Mouse (Mus musculus) gastrocnemius, postnatal 4 days (tissue): ENCODE data around the gene Gm47955. TPM values are rescaled to one million over a fixed set of nuclear protein-coding genes. Genes with fewer than 3 reads are reported as not detected.
"Not testable (repeated sequence)": the region's sequence is repeated elsewhere in the genome, so short reads cannot be mapped to it uniquely, and the experiment has no call there.

ENCODE experiments used
- DNase-seq, 2 experiments: peaks; one replicate each; pipeline ENCODE4 v3.0.0; 2021 to 2022; ENCODE audit warnings: low spot score in 2 of 2, mixed read lengths in 2 of 2
- long read RNA-seq, 2 experiments: library from polyadenylated mRNA; stranded (forward); transcript quantifications; one replicate each; pipeline ENCODE4 v2.0.0; 2021
- total RNA-seq, 2 experiments: library from RNA; stranded (reverse); gene quantifications; 2 replicates each; pipeline ENCODE4 v1.2.3; 2021

Gene Gm47955
- not detected for total RNA-seq
- long read RNA-seq, experiment 1: 0 reads
- long read RNA-seq, experiment 2: 0 reads

DNA sequence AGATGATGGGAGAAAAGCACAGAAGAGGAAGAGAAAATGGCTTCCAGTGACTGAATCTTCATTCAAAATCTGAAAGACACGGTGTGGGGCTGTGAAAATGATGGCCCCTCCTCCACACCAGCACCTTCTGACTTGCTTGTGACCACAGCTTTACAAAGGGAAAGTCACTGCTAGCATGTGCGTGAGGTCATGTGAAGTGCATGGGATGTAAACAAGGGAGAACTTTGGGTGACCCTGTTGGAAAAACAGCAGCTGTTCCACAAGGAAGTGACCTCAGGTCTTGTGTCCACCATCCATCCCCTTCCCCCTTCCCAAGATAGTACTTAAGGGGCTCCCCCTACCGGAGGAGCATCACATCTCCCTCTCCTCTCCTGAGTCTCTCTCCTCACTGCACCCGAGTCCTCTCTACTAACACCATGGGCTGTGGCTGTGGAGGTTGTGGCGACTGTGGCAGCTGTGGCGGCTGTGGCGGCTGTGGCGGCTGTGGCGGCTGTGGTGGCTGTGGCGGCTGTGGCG, at the start of gene Gm47955:
Gene Gm47955 (plus strand): TSS at position 417 of the 516 bp plus-strand sequence.
- DNase-seq: no peak

DNA sequence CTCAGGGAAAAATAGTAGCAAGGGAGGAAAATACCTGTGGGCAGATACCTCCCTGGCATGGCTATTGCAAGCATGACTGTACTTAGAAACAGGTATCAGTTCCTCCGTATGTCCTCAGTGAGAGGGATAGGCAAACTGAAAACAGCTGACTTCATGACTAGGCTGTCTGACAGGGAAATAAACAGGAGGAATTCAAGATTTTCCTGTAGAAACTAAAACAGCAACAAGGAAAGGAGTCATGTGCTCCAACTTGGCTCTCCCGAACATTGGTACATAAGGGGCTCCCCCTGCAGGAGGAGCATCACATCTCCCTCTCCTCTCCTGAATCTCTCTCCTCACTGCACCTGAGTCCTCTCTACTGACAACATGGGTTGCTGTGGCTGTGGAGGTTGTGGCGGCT, 47.1 kb upstream of the Gm47955 start, which contains the start of gene A030005L19Rik:
Gene A030005L19Rik (plus strand): TSS at position 301 of the 400 bp plus-strand sequence.
- no peak for DNase-seq

DNA sequence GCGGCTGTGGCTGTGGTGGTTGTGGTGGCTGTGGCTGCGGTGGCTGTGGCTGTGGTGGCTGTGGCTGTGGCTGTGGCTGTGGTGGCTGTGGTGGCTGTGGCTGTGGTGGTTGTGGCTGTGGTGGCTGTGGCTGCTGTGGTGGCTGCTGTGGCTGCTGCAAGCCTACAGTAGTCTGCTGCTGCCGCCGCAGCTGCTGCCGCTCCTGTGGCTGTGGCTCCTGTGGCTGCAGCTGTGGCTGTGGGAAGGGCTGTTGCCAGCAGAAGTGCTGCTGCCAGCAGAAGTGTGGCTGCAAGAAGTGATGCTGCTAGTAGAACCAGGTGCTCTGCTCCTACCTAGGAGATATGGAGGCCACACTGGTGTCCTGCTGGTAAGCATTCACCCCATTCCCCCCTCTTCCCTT, 46.7 kb upstream of the Gm47955 start:
- not testable (repeated sequence) for DNase-seq

DNA sequence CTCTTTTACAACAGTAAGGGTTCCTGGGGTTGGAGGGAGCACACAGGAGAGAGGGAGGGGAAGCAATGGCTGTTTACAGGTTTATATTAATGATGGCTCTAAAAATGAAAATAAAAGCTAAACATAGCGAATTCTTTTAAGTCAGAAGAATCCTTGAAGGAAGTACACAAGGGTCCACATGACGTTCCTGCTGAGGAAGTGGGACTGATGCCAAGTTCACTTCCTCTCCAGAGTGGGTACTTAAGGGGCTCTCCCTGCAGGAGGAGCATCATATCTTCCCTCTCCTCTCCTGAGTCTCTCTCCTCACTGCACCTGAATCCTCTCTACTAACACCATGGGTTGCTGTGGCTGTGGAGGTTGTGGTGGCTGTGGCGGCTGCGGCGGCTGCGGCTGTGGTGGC, 35.4 kb upstream of the Gm47955 start, which contains the start of gene A030014E15Rik:
Gene A030014E15Rik (plus strand): TSS at position 268 of the 400 bp plus-strand sequence.
- DNase-seq: no peak

DNA sequence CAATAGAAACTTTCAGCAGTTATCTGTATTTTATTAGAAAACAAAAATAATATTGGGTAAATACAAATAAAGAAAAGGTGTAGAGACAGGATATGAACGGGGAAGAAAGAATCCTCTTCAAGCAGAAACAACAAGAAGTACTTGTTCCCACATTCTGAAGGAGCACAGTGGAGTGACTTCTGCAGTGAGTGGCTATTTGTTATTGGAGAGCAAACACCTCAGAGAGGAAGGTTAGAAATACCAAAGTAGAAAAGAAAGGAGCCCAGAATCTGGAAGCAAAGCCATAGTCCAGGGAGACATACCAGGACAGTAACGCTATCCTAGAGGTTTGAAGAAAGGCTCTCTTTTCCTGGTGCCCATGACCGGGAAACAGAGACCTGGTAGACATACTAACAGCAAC, 29.5 kb upstream of the Gm47955 start:
- not testable (repeated sequence) for DNase-seq

DNA sequence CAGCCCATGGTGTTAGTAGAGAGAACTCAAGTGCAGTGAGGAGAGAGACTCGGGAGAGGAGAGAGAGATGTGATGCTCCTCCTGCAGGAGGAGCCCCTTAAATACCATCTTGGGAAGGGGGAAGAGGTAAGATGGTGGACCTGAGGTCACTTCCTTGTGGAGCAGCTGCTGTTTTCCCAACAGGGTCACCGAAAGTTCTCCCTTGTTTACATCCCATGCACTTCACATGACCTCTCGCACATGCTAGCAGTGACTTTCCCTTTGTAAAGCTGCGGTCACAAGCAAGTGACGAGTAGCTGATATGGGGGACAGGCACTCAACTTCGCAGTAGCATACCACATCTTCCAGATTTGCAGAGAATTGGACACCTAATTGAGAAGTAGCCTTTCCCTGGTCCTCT, 28.8 kb upstream of the Gm47955 start, which contains the start of gene Gm6217:
Gene Gm6217 (minus strand): TSS at position 74 of the 400 bp plus-strand sequence.
- not testable (repeated sequence) for DNase-seq

DNA sequence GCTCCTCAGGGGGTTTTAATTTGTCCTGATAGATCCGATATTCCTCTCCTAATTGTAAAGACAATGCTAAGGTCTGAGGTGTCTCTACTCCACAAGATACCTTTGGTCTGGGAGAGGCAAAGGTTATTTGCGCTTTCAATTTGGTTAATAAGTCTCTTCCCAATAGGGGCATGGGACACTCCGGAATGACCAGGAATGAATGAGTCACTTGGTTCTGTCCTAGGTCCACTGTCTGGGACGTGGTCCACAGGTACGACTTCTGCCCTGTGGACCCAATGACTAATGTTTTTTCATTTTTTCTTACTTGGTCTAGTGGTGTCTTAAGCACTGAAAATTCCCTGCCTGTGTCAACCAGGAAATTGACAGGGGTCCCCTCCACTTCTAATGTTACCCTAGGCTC, 21.4 kb upstream of the Gm47955 start:
- DNase-seq: no peak

DNA sequence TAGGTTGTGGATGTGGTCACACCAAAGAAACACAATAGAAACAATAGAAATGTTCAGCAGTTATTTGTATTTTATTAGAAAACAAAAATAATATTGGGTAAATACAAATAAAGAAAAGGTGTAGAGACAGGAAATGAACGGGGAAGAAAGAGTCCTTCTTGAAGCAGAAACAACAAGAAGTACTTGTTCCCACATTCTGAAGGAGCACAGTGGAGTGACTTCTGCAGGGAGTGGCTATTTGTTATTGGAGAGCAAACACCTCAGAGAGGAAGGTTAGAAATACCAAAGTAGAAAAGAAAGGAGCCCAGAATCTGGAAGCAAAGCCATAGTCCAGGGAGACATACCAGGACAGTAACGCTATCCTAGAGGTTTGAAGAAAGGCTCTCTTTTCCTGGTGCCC, 17.6 kb upstream of the Gm47955 start:
- DNase-seq: not testable (repeated sequence)

DNA sequence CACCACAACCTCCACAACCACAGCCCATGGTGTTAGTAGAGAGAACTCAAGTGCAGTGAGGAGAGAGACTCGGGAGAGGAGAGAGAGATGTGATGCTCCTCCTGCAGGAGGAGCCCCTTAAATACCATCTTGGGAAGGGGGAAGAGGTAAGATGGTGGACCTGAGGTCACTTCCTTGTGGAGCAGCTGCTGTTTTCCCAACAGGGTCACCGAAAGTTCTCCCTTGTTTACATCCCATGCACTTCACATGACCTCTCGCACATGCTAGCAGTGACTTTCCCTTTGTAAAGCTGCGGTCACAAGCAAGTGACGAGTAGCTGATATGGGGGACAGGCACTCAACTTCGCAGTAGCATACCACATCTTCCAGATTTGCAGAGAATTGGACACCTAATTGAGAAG, 16.8 kb upstream of the Gm47955 start, which contains the start of gene A030003K21Rik:
Gene A030003K21Rik (minus strand): TSS at position 94 of the 400 bp plus-strand sequence.
- DNase-seq: not testable (repeated sequence)

DNA sequence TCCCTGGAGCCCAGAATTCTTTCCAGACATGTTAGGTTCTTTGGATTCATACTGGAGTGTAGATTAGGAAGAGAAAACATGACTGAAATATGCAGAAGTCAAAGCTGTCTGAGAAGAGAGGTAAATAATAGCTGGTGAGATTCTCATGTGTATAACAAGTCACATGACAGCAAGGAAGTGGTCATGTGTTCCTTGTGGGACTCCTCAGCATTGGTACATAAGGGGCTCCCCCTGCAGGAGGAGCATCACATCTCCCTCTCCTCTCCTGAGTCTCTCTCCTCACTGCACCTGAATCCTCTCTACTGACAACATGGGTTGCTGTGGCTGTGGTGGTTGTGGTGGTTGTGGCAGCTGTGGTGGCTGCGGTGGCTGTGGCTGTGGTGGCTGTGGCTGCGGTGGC, 14.1 kb upstream of the Gm47955 start:
- not testable (repeated sequence) for DNase-seq

DNA sequence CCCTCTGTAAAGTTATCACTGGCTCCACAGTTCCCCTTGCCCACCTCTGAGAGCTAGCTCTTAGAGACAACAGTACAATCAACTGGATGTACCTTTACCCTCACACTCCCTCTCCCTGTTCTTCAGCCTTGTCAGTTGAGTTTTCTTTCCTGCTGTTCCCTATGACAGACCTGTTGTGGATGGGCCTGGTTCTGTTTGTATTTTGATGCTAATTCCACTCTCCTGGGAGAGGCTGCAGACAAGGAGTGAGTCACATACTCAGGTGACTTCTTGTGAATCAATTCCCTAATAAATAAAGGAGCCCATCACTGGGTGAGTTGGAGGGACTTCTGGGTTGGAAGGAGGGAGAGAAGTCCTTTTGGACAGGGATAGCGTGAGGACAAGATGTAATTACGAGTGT, 11.5 kb upstream of the Gm47955 start:
- DNase-seq: no peak

DNA sequence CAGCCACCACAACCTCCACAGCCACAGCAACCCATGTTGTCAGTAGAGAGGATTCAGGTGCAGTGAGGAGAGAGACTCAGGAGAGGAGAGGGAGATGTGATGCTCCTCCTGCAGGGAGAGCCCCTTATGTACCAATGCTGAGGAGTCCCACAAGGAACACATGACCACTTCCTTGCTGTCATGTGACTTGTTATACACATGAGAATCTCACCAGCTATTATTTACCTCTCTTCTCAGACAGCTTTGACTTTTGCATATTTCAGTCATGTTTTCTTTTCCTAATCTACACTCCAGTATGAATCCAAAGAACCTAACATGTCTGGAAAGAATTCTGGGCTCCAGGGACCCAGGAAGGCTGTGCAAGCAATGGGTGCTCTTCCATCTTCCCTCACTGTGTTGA, 4.2 kb upstream of the Gm47955 start, which contains the start of gene Gm7544:
Gene Gm7544 (minus strand): TSS at position 101 of the 400 bp plus-strand sequence.
- not testable (repeated sequence) for DNase-seq

DNA sequence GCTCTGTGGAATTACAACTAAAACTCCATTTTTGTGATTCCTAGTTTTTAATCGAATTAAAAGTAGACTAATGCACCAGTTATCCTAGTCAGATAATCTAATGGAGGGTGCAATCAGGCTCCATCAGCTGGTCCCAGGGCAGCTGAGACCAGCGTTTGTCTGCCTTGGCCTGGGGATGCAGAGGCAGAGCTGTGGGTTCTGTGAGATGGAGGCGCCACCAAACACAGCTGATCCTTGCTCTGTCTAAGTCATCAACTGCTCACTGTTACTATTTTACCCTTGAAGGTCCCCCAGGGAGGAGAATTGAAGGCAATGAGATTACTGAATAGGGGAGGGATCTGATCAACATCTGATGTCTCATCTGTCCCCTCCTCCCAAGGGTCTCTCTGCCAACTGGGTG, 6.3 kb downstream of the Gm47955 start:
- no peak for DNase-seq

DNA sequence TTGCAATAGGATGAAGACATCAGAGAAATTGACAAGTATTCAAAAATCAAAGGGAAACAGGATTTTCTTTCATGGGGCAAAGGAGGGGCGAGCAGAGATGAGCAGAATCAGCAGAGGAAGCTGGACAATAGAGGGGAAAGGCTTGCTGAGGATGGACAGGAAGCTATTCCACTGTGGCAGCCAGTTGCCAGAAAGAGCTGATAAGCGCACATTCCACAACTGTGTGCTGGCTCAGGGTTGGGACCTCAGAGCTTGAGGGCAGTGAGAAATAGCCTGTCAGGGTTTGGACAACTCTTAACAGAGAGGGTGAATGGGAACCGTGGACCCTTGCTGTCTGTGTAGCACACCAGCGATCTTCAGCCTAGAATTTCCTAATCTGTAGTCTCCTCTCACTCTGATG, 12.0 kb downstream of the Gm47955 start:
- no peak for DNase-seq

DNA sequence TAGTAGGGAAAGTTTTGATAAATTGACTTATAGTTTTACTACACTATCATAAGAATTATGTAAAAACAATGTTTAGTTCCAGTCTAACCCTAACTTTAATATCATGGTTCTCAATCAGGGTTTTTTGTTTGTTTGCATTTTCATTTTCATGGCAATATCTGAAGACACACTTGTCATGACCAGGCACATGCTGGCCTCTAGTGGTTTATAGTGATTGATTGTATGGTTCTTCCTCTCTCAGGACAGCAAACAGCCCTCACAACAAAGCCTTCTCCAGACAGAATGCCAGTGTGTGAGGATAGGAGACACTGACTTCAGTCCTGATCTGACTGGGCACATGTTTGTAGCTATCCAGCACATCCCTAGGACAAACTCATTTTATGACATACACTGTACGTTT, 13.2 kb downstream of the Gm47955 start:
- DNase-seq: no peak

DNA sequence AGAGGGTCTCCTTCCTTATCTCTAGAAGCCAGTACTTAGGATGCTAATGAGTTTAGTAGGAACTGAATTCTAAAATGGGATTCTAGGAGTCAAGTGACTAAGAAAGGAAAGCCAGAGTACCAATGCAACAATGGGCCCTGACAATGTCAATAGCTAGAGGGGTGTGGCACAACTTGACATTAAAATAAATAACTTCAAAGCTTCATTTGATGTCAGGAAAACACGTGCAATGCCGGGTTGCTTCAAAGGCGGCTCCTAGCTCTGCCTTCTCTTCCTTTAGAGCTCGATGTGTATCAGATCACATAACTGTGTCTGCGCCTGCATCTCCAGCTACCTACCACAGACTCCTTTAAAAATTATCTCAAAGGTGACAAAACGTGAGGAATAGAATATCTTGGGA, 13.8 kb downstream of the Gm47955 start:
- DNase-seq: no peak

DNA sequence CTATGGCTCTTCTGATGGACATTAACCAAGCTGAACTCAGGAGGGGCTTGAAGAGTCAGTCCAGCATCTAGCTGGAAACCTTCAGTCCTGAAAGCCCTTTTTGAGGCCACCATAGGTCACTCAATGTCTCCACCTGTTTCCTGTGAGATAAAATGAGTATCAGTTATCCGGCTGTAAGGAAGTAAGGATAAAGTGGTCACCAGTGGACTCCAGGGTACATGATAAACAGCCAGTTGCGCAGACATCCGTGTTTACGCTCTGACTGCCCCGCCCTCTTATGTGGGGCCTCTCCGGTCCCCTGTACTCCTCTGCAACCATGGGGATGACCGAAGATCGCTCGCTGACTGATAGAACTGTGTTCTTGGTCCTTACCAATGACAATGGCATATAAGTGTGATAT, 14.3 kb downstream of the Gm47955 start:
- no peak for DNase-seq

DNA sequence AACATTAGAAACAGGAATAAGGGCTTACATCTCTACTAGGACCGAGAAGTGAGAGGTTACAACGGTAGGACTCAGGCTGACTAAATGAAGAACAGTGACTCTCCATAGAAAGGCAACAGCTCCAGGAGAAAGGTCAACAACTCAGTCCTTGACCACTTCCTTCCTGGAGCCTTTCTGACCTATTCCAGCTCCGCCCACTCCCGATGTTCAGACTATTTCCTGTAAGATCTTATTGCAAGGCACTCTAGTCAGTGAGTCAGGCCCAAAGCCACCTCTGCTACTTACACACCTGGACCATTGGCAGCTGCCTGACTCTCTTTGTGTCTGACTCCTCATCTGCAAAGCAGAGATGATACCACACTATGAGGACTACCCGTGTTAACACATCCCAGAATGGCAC, 15.7 kb downstream of the Gm47955 start:
- DNase-seq: no peak

DNA sequence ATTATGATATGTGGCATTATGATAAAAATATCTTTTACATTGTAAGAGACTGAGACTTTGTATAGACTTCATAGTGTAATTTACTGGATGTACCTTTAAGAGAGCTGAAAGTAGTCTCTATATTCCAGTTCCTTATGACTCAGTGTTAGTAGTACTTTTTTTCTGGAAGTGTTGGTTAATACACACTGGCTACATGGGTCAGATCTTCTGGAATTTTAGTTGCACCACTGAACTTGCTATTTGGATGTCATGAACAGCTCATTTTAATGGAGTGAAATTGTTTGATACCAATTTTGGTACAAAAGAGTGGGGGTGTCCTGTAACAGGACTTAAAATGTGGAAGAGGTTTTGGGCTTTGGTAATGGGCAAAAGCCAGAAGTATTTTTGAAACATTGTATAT, 17.8 kb downstream of the Gm47955 start:
- no peak for DNase-seq

DNA sequence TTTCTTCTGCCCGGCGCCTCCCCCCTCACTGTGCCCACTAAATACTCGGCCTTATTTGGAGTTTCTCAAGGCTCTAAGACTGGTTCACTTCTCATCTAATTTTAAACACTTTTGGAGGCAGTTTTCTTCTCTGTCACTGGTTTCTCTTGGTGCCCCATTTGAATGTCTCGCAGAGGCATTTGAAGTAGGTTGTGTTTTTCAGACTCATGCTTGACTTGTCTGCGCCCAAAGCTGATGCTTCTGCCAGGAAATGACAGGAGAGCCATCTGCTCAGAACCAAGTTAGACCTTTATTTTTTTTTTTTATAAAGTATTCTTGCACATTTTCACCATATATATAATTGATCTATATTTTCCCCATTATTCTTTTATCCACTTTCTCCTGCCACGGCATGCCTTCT, 26.7 kb downstream of the Gm47955 start:
- no peak for DNase-seq

DNA sequence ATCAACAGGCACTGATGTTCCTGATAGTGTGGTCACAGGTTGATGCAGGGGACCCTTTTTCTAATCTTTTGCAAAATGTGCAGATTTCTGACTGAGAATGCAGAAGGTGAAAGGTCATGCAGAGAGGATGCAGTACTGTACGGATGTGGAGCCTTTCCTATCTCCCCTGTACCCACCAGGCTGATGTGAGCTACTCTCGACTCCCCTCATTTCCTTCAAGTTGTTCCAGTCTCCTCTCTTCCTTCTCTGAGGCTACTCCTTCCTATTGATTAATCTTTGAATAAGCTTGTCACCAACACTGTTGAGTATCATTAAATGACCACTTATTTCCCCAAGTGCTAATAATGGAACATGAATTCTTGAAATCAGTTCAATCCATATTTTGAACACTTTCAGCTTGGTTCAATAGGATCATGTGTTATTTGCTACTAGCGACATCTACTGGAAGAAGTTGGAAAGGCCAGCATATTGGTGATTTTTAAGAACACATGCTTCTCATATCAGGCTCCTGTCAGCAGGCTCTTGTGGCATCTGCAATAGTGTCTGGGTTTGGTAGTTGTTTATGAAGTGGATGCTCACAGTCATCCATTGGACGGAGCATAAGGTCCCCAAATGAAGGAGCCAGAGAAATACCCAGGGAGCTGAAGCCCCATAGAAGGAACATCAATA, 27.6 kb downstream of the Gm47955 start:
- DNase-seq: no peak

DNA sequence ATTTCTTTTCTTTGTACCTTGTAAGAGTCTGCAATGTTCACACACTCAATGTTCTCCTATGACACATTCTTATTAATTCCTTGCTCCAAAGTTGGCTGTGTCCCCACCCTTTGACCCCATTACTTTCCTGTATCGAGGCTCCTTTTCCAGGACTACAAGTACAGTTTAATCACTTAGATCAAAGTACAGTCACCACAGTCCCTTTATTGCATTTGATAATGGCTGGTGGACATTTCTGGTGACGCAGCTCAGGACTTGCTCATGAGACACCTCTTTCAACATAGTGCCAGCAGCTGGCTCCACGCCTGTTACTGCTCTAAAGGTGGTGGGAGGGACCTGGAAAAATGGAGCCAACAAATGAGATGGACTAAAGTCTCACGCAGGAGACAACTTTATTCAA, 31.0 kb downstream of the Gm47955 start:
- no peak for DNase-seq

DNA sequence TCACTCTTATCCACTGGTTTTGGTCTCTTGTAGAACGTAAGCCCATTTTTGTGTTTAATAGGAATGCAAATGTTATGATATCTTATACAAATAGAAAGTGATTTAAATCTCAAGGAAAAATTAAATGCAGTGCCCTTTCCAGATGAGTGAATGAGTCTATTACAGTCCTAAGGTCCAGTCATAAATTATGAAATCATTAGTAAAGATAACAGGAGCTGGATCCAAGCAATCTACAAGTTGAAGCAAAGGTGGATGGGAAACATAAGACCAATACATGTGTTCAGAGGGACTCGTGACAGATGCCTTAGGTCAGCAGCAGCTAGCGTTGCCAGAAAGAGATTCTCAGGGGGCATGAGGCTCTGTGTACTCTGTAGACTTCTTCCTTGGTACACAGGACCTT, 31.5 kb downstream of the Gm47955 start:
- no peak for DNase-seq
